Mouse (Mus musculus): Measurements from ENCODE around the gene Pigt. TPM values are rescaled to one million over a fixed set of nuclear protein-coding genes. Genes with fewer than 3 reads are reported as not detected.

Pigt gene
- 36.4 and 37.9 TPM in 2 replicates for polyA plus RNA-seq (2015; fragmentation: Nextera tagmentation; extraction: Ambion mirVana)

DNA sequence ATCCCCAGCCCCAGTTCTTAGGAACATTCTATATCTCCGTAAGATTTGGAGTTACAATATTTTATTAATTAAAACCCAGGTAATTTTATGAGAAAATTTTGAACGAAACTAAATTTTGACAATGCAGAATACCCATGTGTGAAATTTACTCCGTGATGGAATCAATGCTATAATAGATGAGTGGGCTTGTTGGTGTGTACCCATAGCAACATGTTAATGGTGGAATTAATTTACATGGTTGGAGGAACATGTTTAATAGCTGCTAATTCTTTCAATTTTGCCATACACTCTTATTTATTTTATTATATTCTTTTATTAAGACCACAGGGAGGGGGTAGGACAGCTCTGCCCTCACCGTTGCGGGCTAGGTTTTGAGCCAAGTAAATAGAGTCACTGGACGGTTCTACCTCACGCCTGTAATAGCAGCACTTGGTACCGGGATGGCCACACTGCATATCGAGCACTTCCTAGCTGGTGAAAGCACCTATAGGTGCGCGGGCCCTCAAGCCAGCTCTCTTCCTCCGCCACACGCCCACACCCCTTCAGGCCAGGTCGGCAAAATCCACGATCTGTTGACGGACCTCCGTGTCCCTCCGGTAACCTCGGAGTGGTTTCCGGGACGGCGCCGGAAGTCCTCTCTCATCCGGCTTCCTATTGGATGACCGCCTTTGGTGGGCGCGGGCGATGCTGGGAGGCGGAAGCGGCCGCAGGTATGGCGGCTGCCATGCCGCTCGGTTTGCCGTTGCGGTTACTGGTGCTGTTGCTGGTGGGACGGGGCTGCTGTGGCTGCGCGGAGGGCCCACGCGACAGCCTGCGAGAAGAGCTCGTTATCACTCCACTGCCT, at the start of gene Pigt:
Gene Pigt, plus strand, starts transcription at position 674 of the 844 bp plus-strand sequence.

DNA sequence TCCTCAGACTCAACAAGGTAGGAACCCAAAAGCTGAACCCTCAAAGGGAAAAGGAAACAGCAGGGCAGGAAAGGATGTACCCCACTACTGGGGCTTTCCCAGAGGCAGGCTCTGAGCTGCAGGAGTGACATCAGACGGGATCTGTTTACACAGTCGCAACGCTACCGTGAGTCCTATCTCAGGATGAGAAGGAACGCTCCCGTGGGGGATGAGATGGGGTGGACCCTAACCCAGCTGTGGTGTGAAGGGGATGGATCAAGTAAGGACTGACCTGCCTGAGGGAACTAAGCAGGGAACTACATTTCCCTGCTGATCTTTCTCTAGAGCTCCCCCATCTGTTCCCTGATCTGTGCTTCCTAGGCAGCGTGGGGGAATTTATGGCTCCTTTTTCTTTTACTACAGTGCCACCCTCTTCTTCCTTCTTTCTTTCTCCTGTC, 40.4 kb upstream of the Pigt start, which contains the start of gene Sys1:
Gene Sys1, plus strand, starts transcription at position 101 of the 437 bp plus-strand sequence.

DNA sequence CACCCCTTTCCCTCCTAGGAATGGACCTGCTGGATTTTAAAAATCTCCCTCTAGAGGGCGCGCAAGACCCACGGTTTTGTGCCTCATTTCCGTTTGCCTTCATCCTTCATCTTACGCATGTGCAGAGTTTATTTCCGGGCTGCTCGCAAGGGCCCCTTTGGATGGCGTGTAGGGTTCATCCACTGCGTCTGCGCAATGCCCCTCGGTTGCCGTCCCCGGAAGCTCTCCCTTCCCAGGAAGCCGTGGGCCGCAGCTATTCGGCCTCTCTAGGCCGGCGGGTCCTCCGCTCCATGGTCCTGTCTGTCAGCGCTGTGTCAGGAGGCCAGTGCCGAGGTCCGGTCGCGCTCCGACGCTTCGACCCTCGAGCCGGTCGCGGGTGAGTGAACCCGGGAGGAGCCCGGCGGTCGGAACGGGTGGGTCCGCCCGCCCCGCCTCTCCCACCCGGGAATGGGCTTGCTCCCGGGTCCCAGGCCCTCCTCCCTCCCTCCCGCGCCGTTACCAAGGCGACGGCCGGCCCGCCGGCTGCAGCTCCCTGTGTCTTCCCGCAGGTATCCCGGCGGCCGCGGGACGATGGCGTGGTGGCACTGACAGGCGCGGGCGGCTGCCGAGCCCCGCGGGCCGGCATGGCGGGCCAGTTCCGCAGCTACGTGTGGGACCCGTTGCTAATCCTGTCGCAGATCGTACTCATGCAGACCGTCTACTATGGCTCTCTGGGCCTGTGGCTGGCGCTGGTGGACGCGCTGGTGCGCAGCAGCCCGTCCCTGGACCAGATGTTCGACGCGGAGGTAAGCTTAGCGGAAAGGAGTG, 36.4 kb upstream of the Pigt start, which contains the start of gene Gm20458:
Gene Gm20458, plus strand, starts transcription at position 223 of the 807 bp plus-strand sequence.

DNA sequence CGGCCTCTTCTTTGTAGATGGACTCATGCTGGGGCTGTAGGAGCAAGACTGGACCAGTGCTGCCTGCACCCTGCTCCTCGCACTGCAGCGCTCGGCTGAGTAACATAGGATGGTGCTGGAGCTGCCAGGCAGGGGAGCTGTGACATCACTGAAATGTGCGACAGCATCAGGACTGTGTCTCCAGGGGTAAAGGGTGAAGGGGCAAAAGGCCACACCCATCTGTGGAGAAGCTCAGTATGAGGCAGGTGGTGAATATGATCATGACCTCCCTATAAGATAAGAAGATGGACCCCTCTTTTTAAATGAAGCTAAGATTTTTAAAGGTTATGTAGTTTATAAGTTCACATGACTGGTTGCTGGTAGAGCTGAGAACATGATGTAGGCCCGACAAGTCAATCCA, 23.7 kb upstream of the Pigt start, which contains the start of gene Trp53tg5:
Gene Trp53tg5, minus strand, starts transcription at position 101 of the 400 bp plus-strand sequence.

DNA sequence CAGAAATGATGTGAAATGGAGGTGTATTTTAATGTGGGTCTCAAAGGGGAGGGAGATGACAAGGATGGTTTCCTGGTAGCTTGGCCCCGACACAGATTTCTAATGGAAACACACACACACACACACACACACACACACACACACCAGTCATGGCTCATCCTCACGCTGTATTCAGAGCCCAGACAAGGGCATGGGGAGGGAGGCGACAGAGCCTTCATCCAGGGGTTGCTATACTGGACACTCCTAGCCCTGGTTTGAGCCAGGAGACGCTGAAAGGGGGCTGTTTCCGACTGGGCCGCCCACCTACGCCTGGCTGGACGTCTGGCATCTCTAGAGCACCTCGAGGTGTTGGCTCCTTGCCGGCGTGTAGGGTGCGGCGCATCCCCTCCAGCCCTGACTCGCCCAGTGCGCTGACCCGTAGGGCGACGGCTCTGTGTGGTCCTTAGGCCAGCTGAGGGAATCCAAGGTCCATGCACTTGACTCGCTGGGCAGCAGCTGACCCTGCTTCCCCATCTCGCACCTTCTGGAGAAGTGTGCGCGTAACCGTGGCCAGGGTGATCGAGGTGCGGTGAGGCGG, 11.6 kb upstream of the Pigt start, which contains the start of gene Dbndd2:
Gene Dbndd2, plus strand, starts transcription at position 426 of the 577 bp plus-strand sequence.

Other genes with a start within 250 kb of the Pigt start
- not detected in 2 replicates for gene Svs3b, start 240.9 kb upstream of the Pigt start, polyA plus RNA-seq (2015; fragmentation: Nextera tagmentation; extraction: Ambion mirVana)
- not detected in 2 replicates for gene Svs4, start 219.1 kb upstream of the Pigt start, polyA plus RNA-seq (2015; fragmentation: Nextera tagmentation; extraction: Ambion mirVana)
- not detected in 2 replicates for gene Svs3a, start 208.3 kb upstream of the Pigt start, polyA plus RNA-seq (2015; fragmentation: Nextera tagmentation; extraction: Ambion mirVana)
- gene Svs6, start 180.8 kb upstream of the Pigt start, polyA plus RNA-seq (2015; fragmentation: Nextera tagmentation; extraction: Ambion mirVana) = not detected in 2 replicates
- not detected in 2 replicates for gene Svs5, start 164.8 kb upstream of the Pigt start, polyA plus RNA-seq (2015; fragmentation: Nextera tagmentation; extraction: Ambion mirVana)
- gene Slpi, start 108.4 kb upstream of the Pigt start, polyA plus RNA-seq (2015; fragmentation: Nextera tagmentation; extraction: Ambion mirVana) = 0.78 and 1.5 TPM in 2 replicates
- 0.07 and 0.08 TPM in 2 replicates for gene Rbpjl, start 94.4 kb upstream of the Pigt start, polyA plus RNA-seq (2015; fragmentation: Nextera tagmentation; extraction: Ambion mirVana)
- gene Matn4, start 92.4 kb upstream of the Pigt start, polyA plus RNA-seq (2015; fragmentation: Nextera tagmentation; extraction: Ambion mirVana) = 2.3 and 2.8 TPM in 2 replicates
- 51.3 and 53.3 TPM in 2 replicates for gene Sdc4, start 53.6 kb upstream of the Pigt start, polyA plus RNA-seq (2015; fragmentation: Nextera tagmentation; extraction: Ambion mirVana)
- gene Sys1, start 40.6 kb upstream of the Pigt start, polyA plus RNA-seq (2015; fragmentation: Nextera tagmentation; extraction: Ambion mirVana) = 33.6 and 35.7 TPM in 2 replicates
- gene Gm20458, start 36.6 kb upstream of the Pigt start, polyA plus RNA-seq (2015; fragmentation: Nextera tagmentation; extraction: Ambion mirVana) = 12.3 and 14.5 TPM in 2 replicates
- not detected in 2 replicates for gene Trp53tg5, start 23.8 kb upstream of the Pigt start, polyA plus RNA-seq (2015; fragmentation: Nextera tagmentation; extraction: Ambion mirVana)
- gene Dbndd2, start 11.4 kb upstream of the Pigt start, polyA plus RNA-seq (2015; fragmentation: Nextera tagmentation; extraction: Ambion mirVana) = 9.8 and 10.2 TPM in 2 replicates
- 0.29 and 0.37 TPM in 2 replicates for gene Wfdc2, start 64.9 kb downstream of the Pigt start, polyA plus RNA-seq (2015; fragmentation: Nextera tagmentation; extraction: Ambion mirVana)
- gene Spint3, start 75.9 kb downstream of the Pigt start, polyA plus RNA-seq (2015; fragmentation: Nextera tagmentation; extraction: Ambion mirVana) = not detected in 2 replicates
- not detected in 2 replicates for gene Wfdc6a, start 87.9 kb downstream of the Pigt start, polyA plus RNA-seq (2015; fragmentation: Nextera tagmentation; extraction: Ambion mirVana)
- not detected in 2 replicates for gene Eppin, start 96.1 kb downstream of the Pigt start, polyA plus RNA-seq (2015; fragmentation: Nextera tagmentation; extraction: Ambion mirVana)
- not detected in 2 replicates for gene Wfdc6b, start 116.0 kb downstream of the Pigt start, polyA plus RNA-seq (2015; fragmentation: Nextera tagmentation; extraction: Ambion mirVana)
- gene Wfdc8, start 116.1 kb downstream of the Pigt start, polyA plus RNA-seq (2015; fragmentation: Nextera tagmentation; extraction: Ambion mirVana) = not detected in 2 replicates
- not detected in 2 replicates for gene Wfdc16, start 141.3 kb downstream of the Pigt start, polyA plus RNA-seq (2015; fragmentation: Nextera tagmentation; extraction: Ambion mirVana)
- not detected in 2 replicates for gene Wfdc10, start 158.5 kb downstream of the Pigt start, polyA plus RNA-seq (2015; fragmentation: Nextera tagmentation; extraction: Ambion mirVana)
- not detected in 2 replicates for gene Wfdc9, start 159.1 kb downstream of the Pigt start, polyA plus RNA-seq (2015; fragmentation: Nextera tagmentation; extraction: Ambion mirVana)
- gene Wfdc11, start 176.6 kb downstream of the Pigt start, polyA plus RNA-seq (2015; fragmentation: Nextera tagmentation; extraction: Ambion mirVana) = not detected in 2 replicates
- 0.21 TPM in 1 of 2 replicates, not detected in the other for gene Wfdc13, start 187.6 kb downstream of the Pigt start, polyA plus RNA-seq (2015; fragmentation: Nextera tagmentation; extraction: Ambion mirVana)
- not detected in 2 replicates for gene Spint4, start 201.0 kb downstream of the Pigt start, polyA plus RNA-seq (2015; fragmentation: Nextera tagmentation; extraction: Ambion mirVana)
- not detected in 2 replicates for gene Spint5, start 217.8 kb downstream of the Pigt start, polyA plus RNA-seq (2015; fragmentation: Nextera tagmentation; extraction: Ambion mirVana)
- gene Wfdc3, start 248.4 kb downstream of the Pigt start, polyA plus RNA-seq (2015; fragmentation: Nextera tagmentation; extraction: Ambion mirVana) = 0.14 and 0.29 TPM in 2 replicates
- 51.2 and 54.3 TPM in 2 replicates for gene Dnttip1, start 248.5 kb downstream of the Pigt start, polyA plus RNA-seq (2015; fragmentation: Nextera tagmentation; extraction: Ambion mirVana)

All from skeletal muscle tissue, postnatal 0 days (tissue).